Mouse (Mus musculus) stomach, adult 2 months (tissue): ENCODE results near the gene Pacs2. TPM values are rescaled to one million over a fixed set of nuclear protein-coding genes. Genes with fewer than 3 reads are reported as not detected.

Source experiments
- polyA plus RNA-seq: library from polyadenylated mRNA; depleted of rRNA; stranded (reverse); fragments of >200 nt; gene quantifications from 2 replicates; pipeline ENCODE4 v1.2.3, GENCODE M21; 2012; rRNA removed

The Pacs2 gene
- 15.7 and 17.0 TPM in 2 replicates for polyA plus RNA-seq

GRCm38 (mm10) chr12:113013604-113014558, at the start of gene Pacs2:
Gene Pacs2, plus strand, starts transcription at chr12:113014508.

GRCm38 (mm10) chr12:112976371-112977073, 37.8 kb upstream of the Pacs2 start, which contains the start of gene Btbd6:
Gene Btbd6, plus strand, starts transcription at chr12:112976482.

GRCm38 (mm10) chr12:113000294-113001132, 13.8 kb upstream of the Pacs2 start, which contains the start of gene Brf1:
Gene Brf1, minus strand, starts transcription at chr12:113000704.

GRCm38 (mm10) chr12:113074329-113075062, 60.2 kb downstream of the Pacs2 start, which contains the start of gene Tex22:
Gene Tex22, plus strand, starts transcription at chr12:113074502.

GRCm38 (mm10) chr12:113097749-113098281, 83.5 kb downstream of the Pacs2 start, which contains the start of gene Mta1:
Gene Mta1, plus strand, starts transcription at chr12:113098278.

Other genes starting within 250 kb of the Pacs2 start
- 4.8 and 6.8 TPM in 2 replicates for gene Ahnak2, start 211.9 kb upstream of the Pacs2 start, polyA plus RNA-seq
- gene Clba1, start 205.6 kb upstream of the Pacs2 start, polyA plus RNA-seq, result 5.3 and 9.1 TPM in 2 replicates
- gene Cdca4, start 185.1 kb upstream of the Pacs2 start, polyA plus RNA-seq, result 11.5 and 11.9 TPM in 2 replicates
- 0.87 and 2.0 TPM in 2 replicates for gene Gpr132, start 146.3 kb upstream of the Pacs2 start, polyA plus RNA-seq
- gene Jag2, start 84.7 kb upstream of the Pacs2 start, polyA plus RNA-seq, result 15.0 and 24.3 TPM in 2 replicates
- 28.5 and 33.8 TPM in 2 replicates for gene Nudt14, start 72.4 kb upstream of the Pacs2 start, polyA plus RNA-seq
- gene Btbd6, start 38.0 kb upstream of the Pacs2 start, polyA plus RNA-seq, result 38.8 and 132 TPM in 2 replicates
- gene Brf1, start 13.8 kb upstream of the Pacs2 start, polyA plus RNA-seq, result 16.7 and 28.0 TPM in 2 replicates
- gene Tex22, start 60.0 kb downstream of the Pacs2 start, polyA plus RNA-seq, result 0.35 TPM in 2 replicates
- 27.7 and 29.8 TPM in 2 replicates for gene Mta1, start 83.8 kb downstream of the Pacs2 start, polyA plus RNA-seq
- 188 TPM in 2 replicates for gene Crip2, start 125.7 kb downstream of the Pacs2 start, polyA plus RNA-seq
- 224 and 249 TPM in 2 replicates for gene Crip1, start 131.8 kb downstream of the Pacs2 start, polyA plus RNA-seq
- 3.6 and 4.8 TPM in 2 replicates for gene Tedc1, start 141.9 kb downstream of the Pacs2 start, polyA plus RNA-seq
- gene Tmem121, start 171.4 kb downstream of the Pacs2 start, polyA plus RNA-seq, result 1.3 and 1.4 TPM in 2 replicates